ENCODE assay signal across 17 mouse cellular contexts in genomic region chr6:113933261-113934151, GRCm38 (mm10).
A peak's percentile ranks its signal among the peaks of the same experiment; 100 is the strongest.
DNase-seq lines count a peak whose midpoint lies in the region; ATAC-seq and TF ChIP-seq lines count a peak whose summit lies in the region.
"Had no signal": no experiment of that assay in that cellular context is flagged by ENCODE, and none has a peak within 500 bp of the region (broad histone marks: within the 10 kb centered on the region; RNA-seq: fewer than 3 reads in every experiment).

No protein-coding gene starts in this region.

- peaks cover 60% of the 10 kb centered on the region for H3K4me1 ChIP-seq in forebrain, embryonic 10.5 days
- peaks cover 11% of the 10 kb centered on the region for H3K4me1 ChIP-seq in forebrain, embryonic 16.5 days (replicated peaks; ENCODE audit: control insufficient read depth, insufficient read depth, low read length)
- peaks cover 52% of the 10 kb centered on the region for H3K4me1 ChIP-seq in cerebellum, adult 2 months (ENCODE audit: control insufficient read depth, insufficient read depth, low read length)
- peaks cover 11% of the 10 kb centered on the region; the same call in 1 of the 2 replicates for H3K4me1 ChIP-seq in hindbrain, embryonic 16.5 days (ENCODE audit: control insufficient read depth, insufficient read depth, low read depth, low read length)
- H3K4me1 ChIP-seq: intestine, embryonic 15.5 days had no signal

- no peak overlapping the region for H3K9ac ChIP-seq in forebrain, embryonic 16.5 days (replicated peaks; ENCODE audit: low read depth, low read length)
- H3K9ac ChIP-seq in hindbrain, embryonic 16.5 days (ENCODE audit: low read depth, low read length): no peak overlapping the region
- H3K9ac ChIP-seq: intestine, embryonic 15.5 days; limb, embryonic 12.5 days; liver, embryonic 14.5 days had no signal

- H3K36me3 ChIP-seq in forebrain, embryonic 10.5 days (replicated peaks): no peaks in the 10 kb centered on the region
- H3K36me3 ChIP-seq in forebrain, embryonic 16.5 days (ENCODE audit: control insufficient read depth, insufficient read depth): no peaks in the 10 kb centered on the region
- H3K36me3 ChIP-seq in hindbrain, embryonic 16.5 days (ENCODE audit: control insufficient read depth, insufficient read depth, low read length): no peaks in the 10 kb centered on the region
- H3K36me3 ChIP-seq: intestine, embryonic 15.5 days; limb, embryonic 12.5 days had no signal

- ATAC-seq in forebrain, embryonic 16.5 days: no peak
- ATAC-seq in hindbrain, embryonic 16.5 days: peak; percentile 73
- no peak for ATAC-seq in megakaryocyte-erythroid progenitor cell, adult 5-6 weeks (replicated peaks; ENCODE audit: low FRiP score, low TSS enrichment, poor library complexity, severe bottlenecking)
- ATAC-seq: forebrain, embryonic 14.5 days; intestine, embryonic 15.5 days; lung, postnatal 0 days; Patski had no signal

- DNase-seq in forebrain, embryonic 10.5 days (ENCODE audit: extremely low spot score, low spot score): no peak
- DNase-seq in left cerebral cortex, postnatal 4 days: peak; percentile 72
- no peak for DNase-seq in left cerebral cortex, adult 18-20 months (ENCODE audit: low spot score in 2 of 2)
- peak; percentile 85 to 94 for DNase-seq in cerebellum, adult 2 months
- DNase-seq in thymus, adult 18-20 months: no peak
- DNase-seq: heart, adult 2 months; layer of hippocampus, postnatal 36 days had no signal

- H3K27ac ChIP-seq in forebrain, embryonic 10.5 days: peak overlapping the region; percentile 78
- no peak overlapping the region for H3K27ac ChIP-seq in forebrain, embryonic 16.5 days (ENCODE audit: low read length)
- peak overlapping the region; percentile 87 for H3K27ac ChIP-seq in cerebellum, adult 2 months (ENCODE audit: insufficient read depth, low read length)
- H3K27ac ChIP-seq in hindbrain, embryonic 16.5 days (ENCODE audit: low read depth, low read length): no peak overlapping the region; the same call in 1 of the 2 replicates
- H3K27ac ChIP-seq: heart, adult 2 months; intestine, embryonic 15.5 days; kidney, postnatal 0 days; limb, embryonic 12.5 days; liver, embryonic 14.5 days had no signal

- TF ChIP-seq CTCF in cerebellum, adult 2 months (IDR thresholded peaks at IDR 0.05; ENCODE audit: borderline replicate concordance, insufficient read depth, low read depth, low read length): no peak

- WGBS in forebrain, embryonic 10.5 days: 64% methylated on average over 14 of the region's 14 CpGs
- 46% methylated on average over 14 of the region's 14 CpGs for WGBS in forebrain, embryonic 16.5 days
- 14% methylated on average over 14 of the region's 14 CpGs for WGBS in cerebellum, adult 2 months
- WGBS in hindbrain, embryonic 16.5 days: 40% methylated on average over 14 of the region's 14 CpGs

- no peak for TF ChIP-seq POLR2A in cerebellum, adult 2 months (IDR thresholded peaks at IDR 0.05; ENCODE audit: borderline replicate concordance, insufficient read depth, low read length)

- no peak overlapping the region for H3K4me2 ChIP-seq in forebrain, embryonic 16.5 days (ENCODE audit: low read length)
- no peak overlapping the region for H3K4me2 ChIP-seq in hindbrain, embryonic 16.5 days (ENCODE audit: low read length)
- H3K4me2 ChIP-seq: intestine, embryonic 15.5 days; limb, embryonic 12.5 days had no signal

- peaks cover 4% of the 10 kb centered on the region; the same call in 1 of the 2 replicates for H3K27me3 ChIP-seq in forebrain, embryonic 10.5 days (ENCODE audit: poor library complexity, severe bottlenecking)
- no peaks in the 10 kb centered on the region for H3K27me3 ChIP-seq in forebrain, embryonic 16.5 days (replicated peaks; ENCODE audit: control insufficient read depth, insufficient read depth, low read length)
- H3K27me3 ChIP-seq in cerebellum, adult 2 months (ENCODE audit: control insufficient read depth, insufficient read depth, low read length): no peaks in the 10 kb centered on the region
- no peaks in the 10 kb centered on the region for H3K27me3 ChIP-seq in hindbrain, embryonic 16.5 days (replicated peaks; ENCODE audit: control insufficient read depth, insufficient read depth, low read length)
- H3K27me3 ChIP-seq: intestine, embryonic 15.5 days; limb, embryonic 12.5 days had no signal

- H3K4me3 ChIP-seq in forebrain, embryonic 10.5 days: no peak overlapping the region
- no peak overlapping the region for H3K4me3 ChIP-seq in forebrain, embryonic 16.5 days (replicated peaks; ENCODE audit: low read length)
- H3K4me3 ChIP-seq in cerebellum, adult 2 months (replicated peaks; ENCODE audit: insufficient read depth, low read depth, low read length): no peak overlapping the region
- no peak overlapping the region for H3K4me3 ChIP-seq in hindbrain, embryonic 16.5 days (ENCODE audit: low read length)
- H3K4me3 ChIP-seq: heart, adult 2 months; intestine, embryonic 15.5 days; limb, embryonic 12.5 days had no signal

- intact Hi-C loops in left cerebral cortex, postnatal 4 days (cut with DNase I): no loop called here

- no peaks in the 10 kb centered on the region for H3K9me3 ChIP-seq in forebrain, embryonic 10.5 days
- no peaks in the 10 kb centered on the region for H3K9me3 ChIP-seq in forebrain, embryonic 16.5 days (ENCODE audit: control insufficient read depth, low read length)
- no peaks in the 10 kb centered on the region for H3K9me3 ChIP-seq in hindbrain, embryonic 16.5 days (ENCODE audit: control insufficient read depth, low read length)
- H3K9me3 ChIP-seq: intestine, embryonic 15.5 days; limb, embryonic 12.5 days had no signal

Comparison
In these comparisons a context has a peak if more than half of its experiments do, and no peak if none do; other contexts are left out.
1. DNase-seq: peak in left cerebral cortex, postnatal 4 days (single experiment) and cerebellum, adult 2 months (2 of 2); none in forebrain, embryonic 10.5 days (single experiment), left cerebral cortex, adult 18-20 months (0 of 2) and thymus, adult 18-20 months (0 of 2).
2. H3K27ac ChIP-seq: peak in forebrain, embryonic 10.5 days (single experiment) and cerebellum, adult 2 months (single experiment); none in forebrain, embryonic 16.5 days (single experiment) and hindbrain, embryonic 16.5 days (single experiment).